Mouse (Mus musculus) brain, embryonic 18.5 days (tissue): Measurements from ENCODE around the gene Rrn3.
"Not testable (repeated sequence)": the region's sequence is repeated elsewhere in the genome, so short reads cannot be mapped to it uniquely, and the experiment has no call there.

ENCODE experiments used
- DNase-seq: peaks from one replicate; pipeline ENCODE4 v3.0.0-alpha.2; 2012; ENCODE audit warnings: low read depth, low spot score

The Rrn3 gene

GRCm38 (mm10) chr16:13781216-13781615 lies 708 bp downstream of the Rrn3 start:
- no peak for DNase-seq

GRCm38 (mm10) chr16:13785932-13786331 lies 5.4 kb downstream of the Rrn3 start:
- no peak for DNase-seq

GRCm38 (mm10) chr16:13793441-13793840 lies 12.9 kb downstream of the Rrn3 start:
- not testable (repeated sequence) for DNase-seq

- no peak for DNase-seq
These were observed 16.3 kb downstream of the Rrn3 start for GRCm38 (mm10) chr16:13796746-13797175.

- DNase-seq: no peak
These were observed 20.7 kb downstream of the Rrn3 start for GRCm38 (mm10) chr16:13801231-13801630.

- DNase-seq: no peak
These were observed 24.2 kb downstream of the Rrn3 start for GRCm38 (mm10) chr16:13804666-13805065.

- DNase-seq: no peak
These were observed 27.1 kb downstream of the Rrn3 start for GRCm38 (mm10) chr16:13807616-13808015.

GRCm38 (mm10) chr16:13808410-13808809 lies 27.9 kb downstream of the Rrn3 start:
- no peak for DNase-seq

- no peak for DNase-seq
These were observed 31.6 kb downstream of the Rrn3 start for GRCm38 (mm10) chr16:13812152-13812551.

GRCm38 (mm10) chr16:13813200-13813599 lies 32.7 kb downstream of the Rrn3 start:
- DNase-seq: no peak

- peak; percentile 91 for DNase-seq
These were observed 38.3 kb downstream of the Rrn3 start, which contains the start of gene Ntan1 for GRCm38 (mm10) chr16:13818560-13819393. Ntan1 (plus strand) TSS chr16:13818845.

- no peak for DNase-seq
These were observed 38.9 kb downstream of the Rrn3 start for GRCm38 (mm10) chr16:13819394-13819743.

GRCm38 (mm10) chr16:13819806-13820500 lies 39.4 kb downstream of the Rrn3 start:
- DNase-seq: peak; percentile 2

GRCm38 (mm10) chr16:13820771-13821170 lies 40.3 kb downstream of the Rrn3 start:
- DNase-seq: no peak

- no peak for DNase-seq
These were observed 45.4 kb downstream of the Rrn3 start for GRCm38 (mm10) chr16:13825781-13826490.

- no peak for DNase-seq
These were observed 46.0 kb downstream of the Rrn3 start for GRCm38 (mm10) chr16:13826511-13826910.

GRCm38 (mm10) chr16:13830444-13830843 lies 49.9 kb downstream of the Rrn3 start:
- no peak for DNase-seq

- no peak for DNase-seq
These were observed 51.1 kb downstream of the Rrn3 start for GRCm38 (mm10) chr16:13831606-13832005.

GRCm38 (mm10) chr16:13834382-13834781 lies 53.9 kb downstream of the Rrn3 start:
- DNase-seq: no peak

- no peak for DNase-seq
These were observed 59.5 kb downstream of the Rrn3 start for GRCm38 (mm10) chr16:13840056-13840455.

- no peak for DNase-seq
These were observed 60.4 kb downstream of the Rrn3 start for GRCm38 (mm10) chr16:13840956-13841355.

- no peak for DNase-seq
These were observed 64.5 kb downstream of the Rrn3 start for GRCm38 (mm10) chr16:13845031-13845430.
